Mouse (Mus musculus) ES-Bruce4 (cell line): ENCODE data around the gene Fasn.

ENCODE experiments used
- CTCF ChIP-seq: IDR thresholded peaks from one replicate; pipeline ENCODE4 v1.8.1; 2011; ENCODE audit warnings: low read depth, low read length
- EP300 ChIP-seq: IDR thresholded peaks from 2 replicates; pipeline ENCODE4 v1.6.1; 2011; ENCODE audit warnings: low read depth, low read length; ENCODE audit not compliant: insufficient read depth
- POLR2A ChIP-seq: IDR thresholded peaks from one replicate; pipeline ENCODE4 v1.8.1; 2011; ENCODE audit warnings: low read length; ENCODE audit not compliant: insufficient read depth

- no peak for TF ChIP-seq CTCF
- TF ChIP-seq POLR2A: no peak
- TF ChIP-seq EP300: no peak
Observed at GRCm38 (mm10) chr11:120789355-120789754, 35.0 kb downstream of the Fasn start.
